Mouse (Mus musculus) spleen, adult 2 months (tissue): ENCODE results near the gene Grip1.

ENCODE experiments used
- CTCF ChIP-seq: fragments of 200-500 bp; IDR thresholded peaks from 2 replicates; pipeline ENCODE4 v1.5.1; 2011; ENCODE audit warnings: mild to moderate bottlenecking, inconsistent platforms; ENCODE audit not compliant: insufficient read depth, insufficient read length, insufficient replicate concordance; ENCODE audit errors: extremely low read depth
- POLR2A ChIP-seq: fragments of 200-500 bp; IDR thresholded peaks from 2 replicates; pipeline ENCODE4 v1.6.1; 2011; ENCODE audit warnings: low read depth, low read length, inconsistent platforms

DNA sequence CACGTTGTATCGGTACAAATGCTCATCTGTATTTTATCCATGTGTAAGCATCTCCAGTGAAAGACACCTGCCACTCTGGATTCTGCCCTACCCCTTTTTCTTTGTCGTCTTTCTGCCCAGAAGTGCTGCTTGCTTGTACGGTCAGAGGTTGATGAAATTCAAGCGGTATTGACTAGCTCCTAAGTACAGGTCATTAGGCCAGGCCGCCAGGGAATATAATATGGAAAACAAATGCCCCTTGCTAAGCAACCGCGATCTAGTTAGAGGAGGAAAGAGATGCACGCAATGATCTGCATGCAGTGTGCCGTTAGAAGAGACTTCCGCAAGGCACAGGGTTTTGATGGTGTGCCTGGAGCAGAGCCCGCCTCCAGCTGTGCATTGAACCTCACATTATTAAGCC, 187.4 kb downstream of the Grip1 start:
- TF ChIP-seq CTCF (no peak), POLR2A (no peak)
